Mouse (Mus musculus): ENCODE results near the gene Myh15. TPM values are rescaled to one million over a fixed set of nuclear protein-coding genes. Genes with fewer than 3 reads are reported as not detected.
"Not testable (repeated sequence)": the region's sequence is repeated elsewhere in the genome, so short reads cannot be mapped to it uniquely, and the experiment has no call there.

Myh15 gene
- under 1 TPM in 2 of 3 experiments, not detected in 1; 0.30 to 0.31 TPM for polyA plus RNA-seq (2017; shearing (Covaris generic))

DNA sequence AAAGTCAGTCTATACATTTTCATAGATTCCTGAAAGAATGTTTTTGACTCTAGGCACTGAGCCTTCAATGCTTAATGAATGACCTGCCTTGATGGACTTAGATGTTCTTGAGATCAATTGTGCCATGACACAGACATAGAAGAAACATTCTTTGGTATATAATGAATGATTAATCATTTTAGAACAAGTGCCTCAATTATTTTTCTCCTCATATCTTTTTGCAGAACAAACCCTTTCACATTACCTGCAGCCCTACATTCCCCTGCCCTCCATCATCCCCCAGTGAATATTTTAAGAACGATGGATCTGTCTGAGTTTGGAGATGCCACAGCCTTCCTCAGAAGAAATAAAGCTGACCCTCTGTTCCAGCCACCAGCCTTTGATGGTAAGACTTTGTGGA is at the start of gene Myh15:
Gene Myh15, plus strand, starts transcription at position 301 of the 400 bp plus-strand sequence.
- ATAC-seq, result no peak

DNA sequence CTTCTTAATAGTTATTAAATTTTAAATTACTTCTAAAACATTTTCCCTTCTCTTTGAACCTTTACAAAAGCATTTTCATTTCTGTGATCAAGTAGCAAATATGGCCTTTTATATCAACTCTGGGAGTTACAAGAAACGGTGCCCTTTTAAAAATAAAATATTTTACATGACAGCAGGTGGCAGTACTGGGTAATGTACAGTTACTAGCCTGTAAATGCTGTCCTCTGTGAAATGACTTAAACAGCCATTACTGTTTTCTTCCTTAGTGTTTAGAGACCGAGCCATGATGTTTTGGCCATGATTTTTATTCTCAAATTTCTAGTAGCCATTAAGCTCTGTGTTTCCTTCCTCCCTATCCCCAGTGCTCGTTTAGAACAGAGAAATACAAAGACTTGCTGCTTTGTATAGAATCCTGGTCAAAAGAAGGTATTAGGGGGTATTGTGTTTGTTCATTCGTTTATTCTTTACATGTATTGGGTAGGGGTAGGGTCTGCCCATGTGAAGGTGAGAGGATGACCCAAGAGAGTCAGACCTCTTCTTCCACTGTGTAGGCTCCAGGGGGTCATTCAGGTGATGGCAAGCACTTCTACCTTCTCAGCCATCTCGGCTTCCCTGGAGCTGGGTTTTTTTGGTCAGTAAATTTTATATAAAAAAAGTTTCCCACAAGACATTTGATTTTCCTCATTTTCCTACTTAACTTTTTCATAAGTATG is 40.5 kb upstream of the Myh15 start:
- peak; percentile 74 for ATAC-seq

DNA sequence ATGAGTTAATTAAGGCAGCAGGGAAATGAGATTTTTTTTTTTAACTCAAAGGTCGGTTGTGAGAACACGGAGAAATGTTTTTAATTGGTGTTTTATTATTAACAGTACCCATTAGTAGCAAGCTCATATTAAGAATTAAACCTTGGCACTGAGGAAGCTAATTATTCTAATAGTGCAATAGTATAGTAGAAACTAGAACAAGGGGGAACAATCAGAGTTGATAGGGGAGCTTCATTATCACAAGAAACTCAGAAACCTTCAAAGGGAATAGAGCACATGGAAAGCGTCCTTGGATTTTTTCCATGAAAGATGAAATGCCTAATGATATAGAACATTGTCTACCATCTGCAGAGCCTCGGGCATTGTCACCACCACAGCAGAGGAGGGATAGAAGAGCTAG is 21.4 kb upstream of the Myh15 start:
- no peak for ATAC-seq

DNA sequence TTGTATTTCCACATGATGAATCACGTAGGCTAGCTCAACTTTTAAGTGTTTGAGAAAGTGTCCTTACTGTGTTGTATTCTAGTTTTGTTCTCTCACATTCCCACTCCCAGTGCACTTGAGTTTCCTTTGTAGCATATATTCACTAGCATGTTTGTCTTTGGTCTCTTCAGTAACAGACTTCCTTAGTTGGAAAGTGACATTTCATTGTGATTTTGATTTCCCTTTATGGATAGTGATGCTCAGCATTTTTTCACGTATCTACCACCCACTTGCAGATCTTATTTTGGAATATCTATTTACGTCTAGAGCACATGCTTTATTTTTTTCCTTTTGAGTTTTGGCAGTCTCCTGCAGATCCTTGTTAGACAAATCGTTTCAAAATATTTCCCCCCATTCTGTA is 19.5 kb upstream of the Myh15 start:
- no peak for ATAC-seq

DNA sequence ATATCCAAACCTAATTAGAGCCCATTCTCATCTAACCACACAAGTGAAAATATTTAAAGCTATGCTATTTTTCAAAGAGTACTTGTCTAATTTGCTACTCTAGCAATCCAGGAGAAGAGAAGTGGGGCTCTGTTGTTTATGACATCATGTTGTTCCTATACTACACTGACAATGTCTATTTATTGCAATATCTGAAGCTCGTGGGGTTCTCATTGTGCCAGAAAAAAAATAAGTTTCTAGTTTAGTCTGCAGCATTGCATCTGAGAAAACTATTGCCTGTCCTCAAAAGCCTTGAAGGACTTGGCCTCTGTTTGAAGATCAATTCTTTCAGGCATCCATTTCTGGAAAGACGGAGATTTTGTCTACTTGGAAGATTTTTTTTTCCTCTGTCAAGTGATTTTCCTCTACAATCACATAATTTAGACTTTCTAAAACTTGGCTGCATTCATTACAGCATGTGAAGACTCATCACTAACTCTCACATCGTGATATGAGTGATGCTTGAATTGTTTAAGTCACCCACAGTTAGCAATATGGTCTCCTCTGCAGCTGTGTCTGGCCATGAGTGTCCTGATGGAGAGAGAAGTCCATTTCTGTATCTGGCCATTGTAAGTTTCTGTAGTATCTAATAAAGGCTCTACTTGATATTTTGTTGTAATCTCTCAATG is 16.6 kb upstream of the Myh15 start:
- ATAC-seq, result no peak

DNA sequence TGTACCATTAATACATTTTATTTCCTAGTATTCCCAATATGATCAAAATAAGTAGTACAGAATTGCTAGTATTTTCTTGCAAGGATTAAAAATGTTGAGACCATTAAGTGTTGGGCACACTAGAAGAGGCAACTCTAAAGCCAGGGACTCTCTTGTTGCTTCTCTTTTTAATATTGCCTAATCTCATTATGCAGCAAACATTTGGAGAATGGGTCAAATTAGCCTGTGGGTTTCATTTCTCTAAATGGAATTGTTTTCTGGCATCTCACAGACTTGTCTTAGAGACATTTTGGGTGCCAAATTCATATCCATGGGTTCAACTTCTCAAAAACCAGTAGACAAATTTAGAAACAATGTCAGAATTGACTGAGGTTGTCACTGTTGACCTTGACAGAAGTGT is 8.1 kb upstream of the Myh15 start:
- no peak for ATAC-seq

DNA sequence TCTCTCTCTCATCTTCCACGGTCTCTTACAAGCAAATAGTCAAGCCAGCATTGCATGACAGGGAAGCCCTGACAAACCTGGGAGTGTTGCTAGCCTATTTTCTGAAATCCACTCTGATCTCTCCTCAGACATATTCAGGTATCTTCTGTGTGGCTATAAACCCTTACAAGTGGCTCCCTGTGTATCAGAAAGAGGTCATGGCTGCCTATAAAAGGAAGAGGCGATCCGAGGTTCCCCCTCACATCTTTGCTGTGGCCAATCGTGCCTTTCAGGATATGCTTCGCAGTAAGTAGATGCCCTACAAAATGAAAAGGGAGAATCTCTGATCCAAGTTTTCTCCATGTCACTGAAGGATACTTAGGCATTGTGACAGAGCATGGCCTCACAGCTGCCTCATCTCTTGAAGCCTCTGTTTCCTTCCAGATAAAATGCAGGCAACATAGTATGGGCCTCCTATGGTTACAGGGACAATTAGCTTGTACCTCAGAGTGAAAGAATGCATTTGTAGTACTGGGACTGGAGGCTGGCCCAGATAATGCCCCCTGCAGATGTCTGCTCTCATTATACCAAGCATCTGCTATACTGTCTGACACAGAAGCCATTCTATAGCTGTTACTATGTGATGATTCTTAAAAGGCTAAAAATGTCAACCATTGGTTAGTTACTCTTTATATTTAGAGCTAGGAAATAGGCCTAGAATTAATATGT is 12.1 kb downstream of the Myh15 start:
- ATAC-seq, result no peak

DNA sequence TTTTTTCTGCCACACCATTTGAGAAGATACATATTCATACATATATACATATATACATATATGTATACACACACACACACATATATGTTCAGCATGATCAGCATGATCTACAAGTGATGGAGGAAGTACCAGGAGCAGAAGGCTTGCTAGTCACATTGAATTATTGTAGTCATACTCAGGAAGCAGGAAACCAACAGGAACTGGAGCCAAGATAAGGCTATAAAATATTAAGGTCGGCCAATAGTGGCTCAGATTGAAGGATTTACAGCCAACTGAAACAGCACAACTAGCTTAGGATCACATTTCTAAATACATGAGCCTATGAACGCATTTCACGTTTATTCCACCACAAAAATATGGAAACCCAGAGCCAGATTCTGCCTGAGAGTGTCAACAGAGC is 14.0 kb downstream of the Myh15 start:
- ATAC-seq, result no peak

DNA sequence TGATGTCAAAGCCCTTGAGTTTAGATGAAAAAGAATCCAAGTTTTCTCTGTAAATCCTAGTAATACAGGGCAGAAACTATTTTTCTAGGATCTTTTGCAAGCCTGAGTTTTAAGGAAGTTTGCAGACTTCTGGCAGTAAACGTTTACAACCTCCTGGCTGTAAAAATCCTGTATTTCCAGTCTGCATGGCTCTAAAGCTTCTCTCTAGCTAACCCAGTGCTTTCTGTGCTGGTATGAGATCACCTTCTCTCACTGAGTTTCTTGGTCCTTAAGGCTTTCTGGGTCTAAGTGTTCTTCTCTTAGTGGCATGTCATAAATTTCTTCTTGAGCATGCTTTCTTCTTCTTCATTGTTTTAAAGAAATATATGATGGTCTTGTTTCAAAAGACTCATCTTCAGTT is 70.7 kb downstream of the Myh15 start:
- ATAC-seq, result no peak

DNA sequence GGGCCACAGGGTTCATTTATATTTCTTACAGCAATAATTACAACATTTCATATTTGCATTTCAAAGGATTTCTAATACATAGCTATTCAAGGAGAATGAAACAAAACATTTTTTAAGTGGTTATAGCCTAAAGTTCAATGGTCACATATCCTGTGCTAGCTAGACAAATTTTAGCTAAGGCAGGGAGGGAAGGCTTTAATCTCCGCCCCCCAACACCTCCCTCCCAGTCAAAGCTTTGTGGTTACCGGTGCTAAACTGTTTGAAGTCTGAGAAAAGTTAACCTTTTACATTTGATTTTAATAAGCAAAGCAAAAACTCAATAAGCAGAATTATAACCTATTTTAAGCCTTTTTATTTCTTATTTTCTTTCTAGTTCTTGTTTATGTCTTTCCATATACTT is 98.9 kb downstream of the Myh15 start:
- peak; percentile 93 for ATAC-seq

DNA sequence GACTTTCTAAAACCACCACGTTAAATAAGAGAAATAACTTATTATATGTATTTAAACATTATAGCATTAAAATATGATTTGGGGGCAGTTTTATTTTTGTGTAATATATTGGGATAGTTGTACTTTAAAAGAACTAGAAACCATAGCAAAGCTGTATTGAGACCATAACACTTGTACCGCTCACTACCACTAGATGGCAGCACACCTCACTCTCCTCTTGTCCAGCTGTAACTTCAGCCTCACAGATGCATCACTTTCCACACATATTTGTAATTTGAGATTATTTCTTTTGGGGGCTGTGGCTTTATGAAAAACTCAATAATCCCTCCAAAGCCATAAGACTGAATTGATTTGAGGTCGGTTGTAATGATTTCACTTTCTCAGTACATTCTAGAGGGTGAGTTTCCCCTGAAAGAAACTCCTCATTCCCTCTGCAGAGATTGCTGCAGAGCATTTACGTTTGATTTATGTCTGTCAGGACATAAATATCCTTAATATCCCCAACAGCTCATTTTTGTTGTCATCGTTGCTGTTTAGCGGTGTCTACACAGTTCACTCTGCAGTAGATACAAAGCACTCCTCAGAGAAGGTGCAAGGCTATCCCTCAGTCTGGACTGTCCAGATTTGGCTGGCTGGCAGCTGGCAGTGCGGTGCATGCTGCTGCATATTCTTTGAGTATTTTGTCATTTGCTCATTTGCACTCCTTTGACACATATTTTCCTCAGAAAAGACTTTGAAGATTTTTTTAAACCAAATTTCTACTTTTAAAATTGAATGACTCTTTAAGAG is 107.3 kb downstream of the Myh15 start:
- ATAC-seq, result peak; percentile 78

DNA sequence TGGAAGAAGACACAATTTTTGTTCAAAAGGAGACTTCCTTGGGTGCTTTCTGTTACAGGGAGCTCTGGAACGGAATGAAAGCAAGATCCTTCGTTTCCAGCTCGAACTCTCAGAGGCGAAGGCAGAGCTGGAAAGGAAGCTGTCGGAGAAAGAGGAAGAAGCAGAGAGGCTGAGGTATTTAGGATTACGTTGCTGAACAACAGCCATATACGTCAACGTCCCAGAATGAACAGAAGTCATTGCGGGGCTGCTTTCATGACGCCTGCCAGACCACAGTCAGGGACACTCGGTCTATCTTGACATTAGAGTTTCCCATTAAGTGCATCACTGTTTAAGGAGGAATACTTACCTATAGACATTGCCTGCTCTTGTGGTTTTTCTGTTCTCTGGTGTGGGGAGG is 108.4 kb downstream of the Myh15 start:
- no peak for ATAC-seq

DNA sequence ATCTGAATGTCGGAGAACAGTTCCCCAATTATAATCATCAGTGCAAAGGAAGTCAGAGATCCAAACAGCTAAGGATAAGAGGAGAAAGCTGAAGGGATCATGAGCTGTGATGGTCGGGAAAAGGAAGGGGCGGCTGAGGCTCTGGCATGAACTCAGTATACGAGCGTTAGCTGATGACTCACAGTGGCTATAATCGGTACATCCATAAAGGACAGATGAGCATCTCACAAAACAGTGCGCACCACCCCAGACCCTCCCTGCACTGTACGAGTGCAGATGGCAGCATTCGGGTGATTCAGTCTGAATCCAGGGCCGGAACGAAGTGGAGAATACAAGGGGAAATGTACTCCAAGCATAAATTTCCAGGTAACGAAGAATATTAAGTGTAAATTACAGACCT is 110.0 kb downstream of the Myh15 start:
- no peak for ATAC-seq

DNA sequence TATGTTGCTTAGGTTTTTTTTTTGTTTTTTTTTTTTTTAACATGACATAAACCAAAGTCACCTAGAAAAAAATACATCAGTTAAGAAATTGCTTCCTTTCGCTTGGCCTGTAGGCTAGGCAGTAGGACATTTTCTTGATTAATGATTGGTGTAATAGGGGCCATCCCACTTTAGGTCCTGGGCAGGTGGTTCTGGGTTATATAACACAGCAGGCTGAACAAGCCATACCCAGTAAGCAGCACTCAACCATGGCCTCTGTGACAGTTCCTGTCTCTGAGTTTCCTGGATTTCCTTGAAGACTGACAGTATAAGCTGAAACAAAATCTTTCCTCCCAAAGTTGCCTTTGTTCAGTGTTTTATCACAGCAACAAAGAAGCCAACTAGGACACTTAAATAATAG is 117.8 kb downstream of the Myh15 start:
- no peak for ATAC-seq

DNA sequence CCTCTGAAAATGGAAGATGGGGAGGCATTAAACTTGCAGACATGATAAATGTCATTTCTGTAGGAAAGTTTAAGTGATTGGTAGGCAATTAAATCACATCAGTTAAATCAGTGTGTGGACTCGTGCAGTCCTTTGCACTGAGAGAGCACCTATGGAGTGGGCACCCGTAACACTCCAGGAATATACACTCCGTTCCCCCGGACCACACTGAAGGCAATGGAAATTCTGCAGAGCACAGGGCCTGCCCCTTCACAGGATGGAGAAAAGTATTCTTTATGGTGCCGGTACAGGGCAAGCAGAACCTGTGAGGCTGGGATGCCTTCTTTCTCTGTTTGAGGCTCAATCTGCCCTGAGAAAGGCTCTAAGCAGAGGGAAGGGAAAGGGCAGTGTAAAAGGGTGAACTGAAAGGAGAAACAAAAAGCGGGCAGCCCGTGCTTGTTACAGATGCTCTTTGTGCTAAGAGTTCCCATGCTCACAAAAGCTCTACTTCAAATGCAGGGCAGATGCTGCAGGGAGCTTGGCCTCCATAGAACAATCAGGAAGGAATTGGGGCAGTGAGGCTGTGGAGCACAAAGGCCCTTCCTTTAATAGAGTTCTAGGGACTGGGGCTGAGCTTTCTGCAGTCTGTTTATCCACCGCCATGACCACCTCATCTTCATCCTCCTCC is 118.6 kb downstream of the Myh15 start:
- ATAC-seq, result no peak

DNA sequence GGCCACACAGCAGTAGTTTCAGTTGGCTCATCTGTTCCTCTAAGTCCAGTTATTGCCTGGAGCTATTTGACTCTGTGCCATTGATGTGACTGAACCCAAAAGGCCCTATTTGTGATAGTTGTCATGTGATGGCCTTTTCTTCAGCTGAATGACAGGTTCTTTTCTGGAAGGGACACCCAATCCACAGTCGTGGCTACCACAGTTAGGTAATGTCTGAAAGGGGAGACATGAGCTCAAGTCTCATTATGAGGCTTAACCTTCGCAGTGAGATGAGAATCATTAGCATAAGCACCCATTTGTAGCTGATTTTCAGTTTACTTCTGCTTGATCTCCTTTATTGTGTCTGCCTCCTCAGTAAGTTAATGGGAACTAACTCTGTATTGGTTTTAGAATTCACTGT is 136.2 kb downstream of the Myh15 start:
- ATAC-seq, result no peak

DNA sequence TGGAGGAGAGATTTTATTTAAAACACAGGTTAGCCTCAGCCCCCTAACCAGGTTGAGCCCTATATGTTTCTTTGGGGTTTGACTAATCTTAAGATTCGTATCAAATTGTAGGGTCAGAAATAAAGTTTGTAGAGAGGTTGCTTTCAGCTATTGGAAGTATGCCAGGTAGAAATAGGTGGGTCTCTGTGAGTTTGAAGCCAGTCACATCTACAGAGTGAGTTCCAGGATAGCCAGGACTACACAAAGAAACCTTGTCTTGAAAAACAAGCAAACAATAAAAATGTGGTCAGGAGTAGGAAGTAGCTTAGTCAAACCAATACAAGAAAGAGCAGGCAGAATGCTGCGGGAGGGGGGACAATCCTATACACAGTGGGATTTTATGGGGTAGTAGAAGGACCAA is 136.7 kb downstream of the Myh15 start:
- no peak for ATAC-seq

DNA sequence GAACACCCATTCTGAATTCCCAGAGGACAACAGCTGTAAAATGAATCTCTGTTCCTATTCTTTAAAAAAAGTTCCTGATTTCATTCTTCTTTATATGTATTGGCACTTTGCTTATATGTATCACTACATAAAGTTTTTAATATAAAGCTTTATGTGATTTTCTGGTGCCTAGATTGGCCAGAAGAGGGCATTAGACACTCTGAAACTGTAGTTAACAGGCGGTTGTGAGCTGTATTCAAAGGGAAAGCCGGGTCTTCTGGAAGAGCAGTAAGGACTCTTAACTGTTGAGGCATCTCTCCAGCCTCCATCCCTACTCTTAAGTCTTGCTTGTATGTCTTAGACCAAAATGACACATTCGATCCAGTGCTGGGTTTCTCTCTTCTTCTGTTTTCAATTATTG is 139.0 kb downstream of the Myh15 start:
- ATAC-seq, result no peak

DNA sequence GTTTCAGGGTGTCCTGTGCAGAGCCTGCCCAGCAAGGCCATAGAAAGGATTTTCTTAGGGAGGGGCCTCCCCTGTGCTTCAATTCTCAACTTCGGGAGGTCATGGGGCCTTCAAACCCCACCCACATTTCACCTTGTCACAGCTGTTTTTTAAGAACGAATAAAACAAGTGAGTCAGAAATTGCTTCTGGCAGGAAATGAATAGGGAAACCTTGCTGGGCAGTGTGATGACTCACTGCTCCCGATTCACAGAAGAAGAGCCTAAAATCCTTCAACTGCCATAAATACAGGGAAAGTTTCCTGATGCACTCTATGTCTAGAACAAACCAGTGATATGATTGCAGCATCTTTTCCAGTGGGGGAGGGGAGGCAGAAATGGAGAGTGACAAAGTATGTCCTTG is 140.7 kb downstream of the Myh15 start:
- no peak for ATAC-seq

DNA sequence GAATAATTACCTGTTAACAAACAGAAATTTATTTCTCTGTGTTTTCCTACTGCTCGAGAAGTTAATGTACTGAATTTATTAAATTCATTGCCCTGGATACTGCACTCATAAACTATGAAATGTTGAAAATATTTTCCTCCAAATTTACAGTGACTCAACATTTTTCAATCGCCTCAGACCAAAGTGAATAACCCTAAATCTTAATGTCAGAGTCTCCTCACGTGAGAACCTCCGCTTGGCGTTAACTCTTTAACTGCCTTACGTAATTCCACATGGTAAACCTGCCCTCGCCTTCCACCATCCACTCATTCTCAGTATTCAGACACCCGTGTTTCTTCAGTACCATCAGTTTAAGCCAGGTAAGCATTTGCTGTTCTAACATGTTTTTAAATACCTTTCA is 166.4 kb downstream of the Myh15 start:
- ATAC-seq, result no peak

DNA sequence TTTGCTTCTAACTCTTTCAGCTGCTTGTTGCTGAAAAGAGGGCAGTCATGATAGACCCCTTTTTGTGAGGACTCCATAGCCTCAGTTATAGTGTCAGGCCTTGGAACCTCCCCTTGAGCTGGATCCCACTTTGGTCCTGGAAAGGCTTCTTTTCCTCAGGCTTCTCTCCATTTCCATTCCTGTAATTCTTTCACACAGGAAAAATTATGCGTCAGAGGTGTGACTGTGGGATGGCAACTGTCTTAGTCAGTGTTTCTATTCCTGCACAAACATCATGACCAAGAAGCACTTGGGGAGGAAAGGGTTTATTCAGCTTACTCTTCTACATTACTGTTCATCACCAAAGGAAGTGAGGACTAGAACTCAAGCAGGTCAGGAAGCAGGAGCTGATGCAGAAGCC is 186.2 kb downstream of the Myh15 start:
- ATAC-seq, result not testable (repeated sequence)

Data from inflammation-experienced regulatory T-cells, adult 6 months (primary cell).